Mouse (Mus musculus) right cerebral cortex, postnatal 4 days (tissue): ENCODE data around the gene Gm6880.
"Not testable (repeated sequence)": the region's sequence is repeated elsewhere in the genome, so short reads cannot be mapped to it uniquely, and the experiment has no call there.

ENCODE experiments used
- DNase-seq: peaks from one replicate; pipeline ENCODE4 v3.0.0-alpha.2; 2022

The Gm6880 gene

GRCm38 (mm10) chrX:74481349-74481885 lies at the start of gene Gm6880:
TSS of gene Gm6880 (minus strand) at chrX:74481399.
- not testable (repeated sequence) for DNase-seq

GRCm38 (mm10) chrX:74517461-74517860 lies 36.3 kb upstream of the Gm6880 start:
- not testable (repeated sequence) for DNase-seq

- no peak for DNase-seq
Measured at GRCm38 (mm10) chrX:74497131-74497530, 15.9 kb upstream of the Gm6880 start.

- no peak for DNase-seq
Measured at GRCm38 (mm10) chrX:74452773-74453172, 28.4 kb downstream of the Gm6880 start.

- no peak for DNase-seq
Measured at GRCm38 (mm10) chrX:74451157-74451912, 29.9 kb downstream of the Gm6880 start.
